25 mouse cellular contexts compared by ENCODE assay signal in the genomic region with DNA sequence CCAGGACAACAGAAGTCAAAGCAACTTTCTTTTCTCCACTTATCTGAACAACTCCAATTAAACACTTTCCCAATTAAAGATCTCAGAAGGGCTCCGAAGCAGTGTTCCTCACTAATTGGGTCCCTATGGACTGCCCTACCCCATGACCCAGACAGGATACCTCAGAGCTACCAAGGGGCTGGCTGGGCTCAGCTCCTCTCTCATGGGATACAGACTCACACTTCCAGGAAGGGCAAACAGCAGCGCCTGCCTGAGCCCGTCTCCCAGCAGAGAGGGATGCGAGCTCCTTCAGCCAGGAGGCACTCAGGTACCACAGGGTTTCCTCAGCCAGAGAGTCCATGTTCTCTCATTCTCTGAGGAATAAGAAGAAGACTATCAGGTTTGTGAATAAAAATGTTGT. TPM values are rescaled to one million over a fixed set of nuclear protein-coding genes. Genes with fewer than 3 reads are reported as not detected.
A peak's percentile ranks its signal among the peaks of the same experiment; 100 is the strongest.
DNase-seq lines count a peak whose midpoint lies in the region; ATAC-seq and TF ChIP-seq lines count a peak whose summit lies in the region.
"Had no signal": no experiment of that assay in that cellular context is flagged by ENCODE, and none has a peak within 500 bp of the region (broad histone marks: within the 10 kb centered on the region; RNA-seq: fewer than 3 reads in every experiment).

No protein-coding gene starts in this region.

- peak; percentile 53 for DNase-seq in embryonic facial prominence, embryonic 14.5 days (ENCODE audit: low spot score)
- no peak for DNase-seq in embryonic facial prominence, embryonic 10.5 days (ENCODE audit: low spot score)
- no peak for DNase-seq in layer of hippocampus, adult 2 months (ENCODE audit: low spot score in 2 of 2)
- DNase-seq in layer of hippocampus, postnatal 14 days (ENCODE audit: low spot score in 2 of 2): no peak
- peak; percentile 17 for DNase-seq in MN1 (ENCODE audit: low spot score)
- peak; percentile 30 for DNase-seq in retina, embryonic 14.5 days (ENCODE audit: low spot score)
- DNase-seq in lung, postnatal 4 days: no peak
- DNase-seq in forebrain, postnatal 0 days: no peak
- DNase-seq: adrenal gland, adult 8-10 months; adrenal gland, postnatal 14 days; adrenal gland, postnatal 36 days; B cell, adult 2 months; cerebellum, adult 11-12 months; cerebellum, adult 2 months; cerebellum, adult 9-10 months; cerebellum, postnatal 10 days; cerebellum, postnatal 25 days had no signal

- H3K27ac ChIP-seq in embryonic facial prominence, embryonic 14.5 days (replicated peaks; ENCODE audit: low read depth, low read length): no peak overlapping the region
- no peak overlapping the region for H3K27ac ChIP-seq in embryonic facial prominence, embryonic 10.5 days (replicated peaks)
- H3K27ac ChIP-seq in layer of hippocampus, adult 2 months: peak overlapping the region; percentile 9; the same call in 1 of the 2 replicates
- H3K27ac ChIP-seq in forebrain, postnatal 0 days (ENCODE audit: low read depth, low read length): no peak overlapping the region
- H3K27ac ChIP-seq: embryonic facial prominence, embryonic 13.5 days; forebrain, embryonic 10.5 days; forebrain, embryonic 12.5 days had no signal

- WGBS in embryonic facial prominence, embryonic 14.5 days: 50% methylated on average over 4 of the region's 4 CpGs
- 57% methylated on average over 4 of the region's 4 CpGs for WGBS in embryonic facial prominence, embryonic 10.5 days
- WGBS in forebrain, postnatal 0 days: 62% methylated on average over 4 of the region's 4 CpGs

- H3K36me3 ChIP-seq in embryonic facial prominence, embryonic 14.5 days (ENCODE audit: control insufficient read depth, insufficient read depth, low read length): no peaks in the 10 kb centered on the region
- H3K36me3 ChIP-seq in embryonic facial prominence, embryonic 10.5 days (replicated peaks): no peaks in the 10 kb centered on the region
- H3K36me3 ChIP-seq in forebrain, postnatal 0 days (ENCODE audit: insufficient read depth): no peaks in the 10 kb centered on the region
- H3K36me3 ChIP-seq: embryonic facial prominence, embryonic 13.5 days; forebrain, embryonic 10.5 days; forebrain, embryonic 12.5 days had no signal

- H3K9me3 ChIP-seq in embryonic facial prominence, embryonic 14.5 days (ENCODE audit: control insufficient read depth, low read length): no peaks in the 10 kb centered on the region
- no peaks in the 10 kb centered on the region for H3K9me3 ChIP-seq in embryonic facial prominence, embryonic 10.5 days
- H3K9me3 ChIP-seq in forebrain, postnatal 0 days (ENCODE audit: low read length): no peaks in the 10 kb centered on the region
- H3K9me3 ChIP-seq: embryonic facial prominence, embryonic 13.5 days; forebrain, embryonic 10.5 days; forebrain, embryonic 12.5 days; G1E had no signal

- H3K27me3 ChIP-seq in embryonic facial prominence, embryonic 14.5 days (replicated peaks; ENCODE audit: control insufficient read depth, insufficient read depth, low read length): no peaks in the 10 kb centered on the region
- 0 out of 2 replicates have a peak, but pooled peaks cover 5% of the 10 kb centered on the region for H3K27me3 ChIP-seq in embryonic facial prominence, embryonic 10.5 days (replicated peaks; ENCODE audit: low read depth, poor library complexity, severe bottlenecking)
- no peaks in the 10 kb centered on the region for H3K27me3 ChIP-seq in forebrain, postnatal 0 days (ENCODE audit: insufficient read depth, low read length)
- H3K27me3 ChIP-seq: embryonic facial prominence, embryonic 13.5 days; forebrain, embryonic 12.5 days had no signal

- peak; percentile 86 for ATAC-seq in embryonic facial prominence, embryonic 14.5 days (ENCODE audit: low read depth)
- ATAC-seq in forebrain, postnatal 0 days: no peak
- ATAC-seq: CD4-positive, CD25-positive, alpha-beta regulatory T cell, adult 4 months; forebrain, embryonic 14.5 days; forebrain, embryonic 16.5 days had no signal

- H3K4me3 ChIP-seq in embryonic facial prominence, embryonic 14.5 days (ENCODE audit: low read depth, low read length): no peak overlapping the region
- H3K4me3 ChIP-seq in embryonic facial prominence, embryonic 10.5 days: no peak overlapping the region
- no peak overlapping the region for H3K4me3 ChIP-seq in layer of hippocampus, adult 2 months
- H3K4me3 ChIP-seq in forebrain, postnatal 0 days (ENCODE audit: low read depth, low read length): no peak overlapping the region
- H3K4me3 ChIP-seq: embryonic facial prominence, embryonic 13.5 days; erythroblast, embryonic 14.5 days; forebrain, embryonic 10.5 days; forebrain, embryonic 12.5 days had no signal

- no peak overlapping the region for H3K9ac ChIP-seq in embryonic facial prominence, embryonic 14.5 days (ENCODE audit: low read depth, low read length)
- H3K9ac ChIP-seq in forebrain, postnatal 0 days: no peak overlapping the region
- H3K9ac ChIP-seq: embryonic facial prominence, embryonic 13.5 days; forebrain, embryonic 12.5 days had no signal

- no peak overlapping the region for H3K4me2 ChIP-seq in embryonic facial prominence, embryonic 14.5 days (ENCODE audit: low read depth, low read length)
- H3K4me2 ChIP-seq in forebrain, postnatal 0 days (ENCODE audit: low read depth): no peak overlapping the region
- H3K4me2 ChIP-seq: embryonic facial prominence, embryonic 13.5 days; forebrain, embryonic 12.5 days had no signal

- H3K4me1 ChIP-seq in embryonic facial prominence, embryonic 14.5 days (ENCODE audit: control insufficient read depth, insufficient read depth, low read length): peaks cover 4% of the 10 kb centered on the region; the same call in 1 of the 2 replicates
- H3K4me1 ChIP-seq in embryonic facial prominence, embryonic 10.5 days: peaks cover 10% of the 10 kb centered on the region
- no peaks in the 10 kb centered on the region for H3K4me1 ChIP-seq in forebrain, postnatal 0 days (ENCODE audit: insufficient read depth)
- H3K4me1 ChIP-seq: embryonic facial prominence, embryonic 13.5 days had no signal

- no peak for TF ChIP-seq CTCF in layer of hippocampus, adult 2 months (conservative IDR thresholded peaks at IDR 0.05)
- no peak for TF ChIP-seq CTCF in forebrain, postnatal 0 days (IDR thresholded peaks at IDR 0.05; ENCODE audit: low read depth)

RNA-seq across cellular contexts. Expression of gene Homer2, which starts 9.4 kb away (rescaled TPM):
- 23.7 and 25.2 TPM in 2 replicates for polyA plus RNA-seq in embryonic facial prominence, embryonic 14.5 days (2014; fragmentation: Nextera tagmentation; extraction: Ambion mirVana)
- 12.2 and 14.6 TPM in 2 replicates for polyA plus RNA-seq in embryonic facial prominence, embryonic 10.5 days (2016; fragmentation: Nextera tagmentation; extraction: Ambion mirVana)
- 10 to 100 TPM; 90.4 to 92.1 TPM for total RNA-seq in layer of hippocampus, adult 2 months (2021)
- 100 to 1,000 TPM in 1 of 2 experiments, 10 to 100 TPM in 1; 96.9 to 104 TPM for total RNA-seq in layer of hippocampus, postnatal 14 days (2021)
- 23.9 and 27.9 TPM in 2 replicates for total RNA-seq in forebrain, postnatal 0 days (2014; rRNA removed)
- polyA plus RNA-seq in forebrain, postnatal 0 days (2015; fragmentation: Nextera tagmentation; extraction: Ambion mirVana): 23.5 and 28.8 TPM in 2 replicates

Comparison
In these comparisons a context has a peak if more than half of its experiments do, and no peak if none do; other contexts are left out.
1. DNase-seq: peak in embryonic facial prominence, embryonic 14.5 days (single experiment), MN1 (single experiment) and retina, embryonic 14.5 days (single experiment); none in embryonic facial prominence, embryonic 10.5 days (single experiment), layer of hippocampus, adult 2 months (0 of 2), layer of hippocampus, postnatal 14 days (0 of 2), lung, postnatal 4 days (0 of 2) and forebrain, postnatal 0 days (single experiment).